Mouse (Mus musculus) R1 (cell line): Measurements from ENCODE around the gene Kcnmb4.

Experiments used
- DNase-seq: peaks from one replicate; pipeline ENCODE4 v3.0.0-alpha.2; 2018; ENCODE audit warnings: low read depth, low spot score

Kcnmb4 gene

DNA sequence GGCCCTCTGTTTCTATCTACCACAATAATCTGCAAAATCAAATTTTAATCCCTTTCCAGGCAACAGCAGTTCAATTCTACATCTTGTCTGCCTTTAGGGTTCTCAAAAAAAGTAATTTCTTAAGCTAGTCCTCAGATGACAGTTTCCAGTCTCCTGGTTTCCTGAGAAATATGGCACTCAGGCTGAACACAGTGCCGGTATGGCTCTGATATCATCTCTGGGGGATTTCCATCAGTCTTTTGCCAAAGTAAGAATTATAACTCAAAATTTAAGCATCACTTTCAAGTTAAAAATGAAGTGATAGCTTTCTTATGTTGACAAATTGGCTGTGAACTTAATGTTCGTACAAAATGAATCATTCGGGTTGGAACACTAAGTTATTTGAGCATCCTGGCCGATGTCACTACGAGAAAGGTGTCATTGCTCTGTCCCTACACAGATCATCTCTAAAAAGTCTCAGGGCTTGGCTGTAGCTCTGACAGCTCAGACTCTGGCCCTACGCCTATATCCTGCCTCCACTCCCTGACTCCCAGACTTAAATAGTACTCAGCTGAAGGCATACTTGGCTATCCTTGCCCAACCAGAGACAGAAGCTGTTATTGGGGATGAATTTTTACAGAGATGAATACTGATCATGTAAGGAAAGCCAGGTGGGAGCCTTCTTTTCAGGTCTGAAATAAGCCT, 70.8 kb downstream of the Kcnmb4 start:
- no peak for DNase-seq

- no peak for DNase-seq
Measured at GRCm38 (mm10) chr10:116397973-116398372, 75.7 kb downstream of the Kcnmb4 start.

DNA sequence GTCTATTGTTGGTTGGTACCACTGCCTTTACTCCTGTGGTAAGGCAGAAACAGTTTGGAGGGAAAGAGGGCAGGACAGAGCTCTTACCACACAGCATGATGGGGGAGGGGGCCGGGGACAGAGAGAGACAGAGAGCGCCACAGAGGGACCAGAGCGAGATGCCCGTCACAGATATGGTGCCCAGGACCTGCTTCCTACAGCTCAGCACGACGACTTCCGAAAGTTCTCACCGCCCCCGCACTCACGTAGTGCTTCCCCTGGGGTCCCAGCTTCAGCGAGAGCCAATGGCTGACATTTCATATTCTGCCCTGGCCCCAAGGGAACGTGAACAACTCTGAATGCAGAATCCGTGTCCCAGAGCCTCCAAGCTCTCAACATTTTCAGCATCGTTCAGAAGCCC, 76.1 kb downstream of the Kcnmb4 start:
- DNase-seq: no peak

DNA sequence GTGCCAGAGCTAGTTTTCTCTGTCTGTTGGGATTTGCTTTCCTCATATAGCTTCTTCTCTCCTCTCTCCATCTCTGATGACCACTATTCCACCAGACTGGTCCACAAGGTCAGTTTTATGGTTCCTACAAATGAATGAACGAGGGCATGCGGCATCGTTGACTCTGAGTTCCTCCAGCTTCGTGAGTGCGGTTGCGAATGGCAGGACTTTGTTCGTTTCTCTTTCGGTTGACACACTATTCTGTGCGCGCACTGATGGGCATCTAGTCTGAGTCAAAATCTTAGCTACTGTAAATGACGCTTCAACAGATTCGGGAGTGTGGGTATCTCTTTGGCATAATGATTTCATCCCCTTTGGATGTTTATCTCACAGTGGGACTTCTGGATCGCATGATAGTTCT, 76.7 kb downstream of the Kcnmb4 start:
- DNase-seq: no peak

GRCm38 (mm10) chr10:116396279-116396678, 77.4 kb downstream of the Kcnmb4 start:
- no peak for DNase-seq

- peak; percentile 34 for DNase-seq
Measured at GRCm38 (mm10) chr10:116394585-116394984, 79.1 kb downstream of the Kcnmb4 start.

DNA sequence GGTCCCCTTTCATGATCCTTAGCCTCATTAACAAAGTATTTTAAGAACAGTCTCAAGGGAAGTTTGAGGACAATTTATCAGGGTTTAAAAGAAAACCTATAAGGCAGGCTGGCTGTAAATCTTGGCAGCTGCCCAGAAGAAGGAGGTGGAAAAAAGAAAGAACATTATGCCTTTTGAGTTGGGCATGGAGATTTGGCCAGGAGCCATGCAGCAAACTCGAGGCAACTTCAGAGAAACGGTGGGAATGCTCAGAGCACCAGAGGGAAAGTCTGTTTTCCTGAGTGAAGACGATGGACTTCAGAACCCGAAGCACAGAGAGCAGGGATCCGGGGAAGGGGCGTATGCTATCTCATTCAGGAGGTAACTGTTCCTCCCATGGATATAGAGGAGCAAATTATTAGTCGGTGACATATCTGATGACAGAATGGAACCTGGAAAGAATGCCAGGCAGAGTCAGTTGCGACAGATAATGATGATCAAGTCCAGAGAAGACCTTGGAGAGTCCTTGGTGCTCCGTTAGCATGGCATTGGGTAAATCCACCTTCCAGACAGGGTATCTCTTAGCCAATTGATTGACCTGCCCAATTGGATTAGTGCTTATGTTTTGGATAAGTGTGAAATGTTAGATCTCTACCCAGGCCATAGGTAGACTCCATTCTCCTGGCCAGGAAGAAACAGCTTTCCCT, 79.7 kb downstream of the Kcnmb4 start:
- DNase-seq: no peak

DNA sequence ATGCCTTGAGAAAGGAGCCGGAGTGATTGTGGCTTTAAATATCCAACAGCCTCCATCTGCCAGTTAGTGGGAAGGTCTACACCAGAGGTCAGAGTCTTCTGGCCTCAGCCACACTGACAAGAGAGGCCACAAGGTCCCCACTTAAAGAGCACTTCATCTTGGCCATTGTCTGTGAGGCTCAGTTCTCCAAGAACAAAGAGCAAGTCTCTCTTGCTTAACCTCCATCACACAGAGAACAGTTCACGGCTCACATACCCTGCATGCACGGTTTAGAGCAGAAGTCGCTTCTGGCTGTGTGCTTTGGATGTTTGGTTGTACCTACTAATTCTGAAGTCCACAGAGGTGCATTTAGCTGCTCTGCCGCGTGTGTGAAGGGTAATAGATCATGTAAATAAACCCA, 84.8 kb downstream of the Kcnmb4 start:
- DNase-seq: no peak

- no peak for DNase-seq
Measured at GRCm38 (mm10) chr10:116386391-116386885, 87.2 kb downstream of the Kcnmb4 start.

- no peak for DNase-seq
Measured at GRCm38 (mm10) chr10:116384401-116384800, 89.3 kb downstream of the Kcnmb4 start.

DNA sequence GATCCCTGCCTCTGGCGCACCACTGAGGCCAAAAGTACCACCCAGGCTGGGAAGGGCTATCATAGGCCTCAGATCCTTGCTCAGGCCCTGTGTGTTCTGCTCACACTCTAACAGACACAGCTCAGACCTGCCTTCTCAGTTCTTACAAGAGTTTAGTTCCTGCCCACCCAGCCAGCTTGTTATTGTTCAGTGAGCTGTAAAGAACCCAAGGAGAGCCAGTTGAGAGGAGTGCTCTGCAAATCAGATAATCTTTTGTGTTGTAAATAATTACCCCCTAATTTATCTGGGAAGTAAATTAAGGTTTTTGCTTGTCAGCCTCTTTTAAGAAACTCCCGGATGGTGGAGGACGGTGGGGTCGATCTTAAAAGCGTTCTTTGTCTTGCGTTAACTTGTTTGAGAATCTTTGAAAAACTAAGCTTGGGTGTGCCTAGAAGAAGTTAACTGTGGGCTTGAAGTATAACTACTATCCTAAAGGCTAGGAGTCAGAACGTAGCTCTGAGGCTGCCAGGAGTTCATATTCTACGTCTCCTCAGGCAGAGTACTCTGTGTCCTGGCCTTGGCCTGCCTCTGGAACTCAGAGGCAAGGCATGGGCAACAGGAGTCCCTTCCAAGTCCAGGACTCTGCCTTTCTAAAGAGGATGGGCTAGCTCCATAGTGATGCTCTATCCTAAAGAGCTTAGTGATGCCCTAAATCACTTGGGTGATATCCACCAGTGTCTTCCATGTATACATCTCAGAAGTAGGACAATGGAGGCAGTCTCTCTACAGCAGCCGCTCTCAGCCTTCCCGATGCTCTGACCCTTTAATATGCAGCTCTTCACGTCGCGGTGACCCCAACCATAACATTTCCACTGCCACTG, 90.6 kb downstream of the Kcnmb4 start:
- peak; percentile 79 for DNase-seq

- no peak for DNase-seq
Measured at GRCm38 (mm10) chr10:116376853-116377252, 96.8 kb downstream of the Kcnmb4 start.

- DNase-seq: no peak
Measured at GRCm38 (mm10) chr10:116374111-116374510, 99.6 kb downstream of the Kcnmb4 start.

DNA sequence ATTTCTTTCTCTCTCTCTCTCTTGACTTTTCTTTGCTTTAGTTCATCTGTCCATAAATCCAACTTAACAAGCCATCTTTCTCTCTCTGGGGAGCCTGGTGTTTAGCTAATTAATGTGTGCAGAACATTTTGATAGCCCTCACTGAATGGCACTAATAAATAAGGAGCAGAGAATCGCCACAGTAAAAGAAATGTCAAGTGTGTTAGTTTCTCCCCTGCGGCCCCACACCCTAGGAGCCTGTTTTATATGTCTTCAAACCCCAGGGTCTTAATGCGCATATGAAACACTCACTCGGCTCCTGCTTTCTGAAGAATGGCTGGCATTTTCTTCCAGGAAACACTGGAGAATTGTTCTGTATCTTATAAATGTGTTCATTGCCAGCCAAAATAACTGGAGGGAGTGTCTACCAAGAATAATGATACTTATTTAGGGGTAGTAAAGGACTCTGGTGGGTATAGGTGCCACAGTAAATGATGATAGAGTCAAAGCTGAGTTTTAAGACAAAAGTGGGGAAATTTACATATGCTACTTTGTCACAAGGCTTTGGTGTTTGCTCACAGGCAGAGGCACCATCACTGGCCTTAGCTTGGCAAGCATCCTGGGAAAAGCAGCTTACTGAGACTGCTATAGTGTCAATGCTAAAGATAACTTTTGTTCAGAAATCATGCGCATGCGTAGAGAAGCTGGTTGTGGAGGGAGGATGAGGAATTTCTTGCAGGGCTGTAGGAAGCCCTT, 102.5 kb downstream of the Kcnmb4 start:
- no peak for DNase-seq
